Mouse (Mus musculus) gonadal fat pad, adult 2 months (tissue): ENCODE data around the gene Meis1. TPM values are rescaled to one million over a fixed set of nuclear protein-coding genes. Genes with fewer than 3 reads are reported as not detected.

Source experiments
- DNase-seq: peaks from one replicate; pipeline ENCODE4 v3.0.0-alpha.2; 2012; ENCODE audit warnings: low read depth
- polyA plus RNA-seq: library from polyadenylated mRNA; depleted of rRNA; stranded (reverse); fragments of >200 nt; gene quantifications from 2 replicates; pipeline ENCODE4 v1.2.3, GENCODE M21; 2012

Gene Meis1
- polyA plus RNA-seq, 1 experiment: 10.3 TPM

- no peak for DNase-seq
Observed at GRCm38 (mm10) chr11:18830087-18830486, 188.7 kb downstream of the Meis1 start.
